Mouse (Mus musculus) small intestine, adult 2 months (tissue): ENCODE data around the gene Cdh13.

Source experiments
- CTCF ChIP-seq: fragments of 200-500 bp; IDR thresholded peaks from 2 replicates; pipeline ENCODE4 v1.5.1; 2012; ENCODE audit warnings: low read depth, mild to moderate bottlenecking, control low read depth, inconsistent platforms, low read length, moderate library complexity, mixed read lengths; ENCODE audit not compliant: insufficient replicate concordance, insufficient read length; ENCODE audit errors: extremely low read depth
- POLR2A ChIP-seq: fragments of 200-500 bp; IDR thresholded peaks from 2 replicates; pipeline ENCODE4 v1.6.1; 2012; ENCODE audit warnings: low read depth, mild to moderate bottlenecking, control low read depth, inconsistent platforms, low read length, moderate library complexity

DNA sequence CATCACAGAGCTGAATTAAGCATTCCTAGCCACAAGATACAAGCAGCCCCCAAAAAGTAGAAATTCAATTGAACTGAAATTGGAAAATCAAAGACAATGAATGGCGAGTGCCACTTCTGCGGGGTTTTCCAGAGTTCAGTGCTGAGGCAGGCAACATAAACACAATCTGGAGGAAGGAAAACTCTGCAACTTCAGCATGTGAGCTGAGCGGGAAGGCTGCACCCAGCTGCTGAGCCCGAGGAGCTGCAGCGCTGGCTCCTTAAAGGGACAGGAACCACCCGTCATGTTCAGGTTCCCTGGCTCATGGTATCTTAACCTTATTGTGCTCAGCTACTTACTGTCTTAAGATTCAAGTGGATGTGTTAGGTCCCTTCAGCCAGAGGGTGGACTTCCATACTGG, 814.7 kb downstream of the Cdh13 start:
- TF ChIP-seq CTCF = no peak
- no peak for TF ChIP-seq POLR2A
